Mouse (Mus musculus) urinary bladder, postnatal 36 days (tissue): Measurements from ENCODE around the gene 4930539E08Rik.
A peak's percentile ranks its signal among the peaks of the same experiment; 100 is the strongest.

ENCODE experiments used
- DNase-seq, 2 experiments: peaks; one replicate each; pipeline ENCODE4 v3.0.0; 2022; ENCODE audit warnings: low spot score in 2 of 2, mixed read lengths in 1 of 2

Gene 4930539E08Rik

GRCm38 (mm10) chr17:28930392-28931074 lies 15.4 kb upstream of the 4930539E08Rik start:
- peak; percentile 57 to 88 for DNase-seq

GRCm38 (mm10) chr17:28929369-28929768 lies 14.2 kb upstream of the 4930539E08Rik start:
- no peak for DNase-seq

- no peak for DNase-seq
Measured at GRCm38 (mm10) chr17:28928004-28928403, 12.9 kb upstream of the 4930539E08Rik start.

- peak in 1 of 2 experiments; percentile 40 for DNase-seq
Measured at GRCm38 (mm10) chr17:28926866-28927635, 11.9 kb upstream of the 4930539E08Rik start.

GRCm38 (mm10) chr17:28926380-28926779 lies 11.3 kb upstream of the 4930539E08Rik start:
- peak; percentile 74 to 76 for DNase-seq

- DNase-seq = peak; percentile 30 to 42
Measured at GRCm38 (mm10) chr17:28924957-28925595, 10.0 kb upstream of the 4930539E08Rik start.

GRCm38 (mm10) chr17:28922096-28922495 lies 7.0 kb upstream of the 4930539E08Rik start:
- DNase-seq = no peak

GRCm38 (mm10) chr17:28921086-28921485 lies 6.0 kb upstream of the 4930539E08Rik start:
- no peak for DNase-seq

GRCm38 (mm10) chr17:28916520-28916919 lies 1.4 kb upstream of the 4930539E08Rik start:
- no peak for DNase-seq

GRCm38 (mm10) chr17:28913940-28914339 lies 1.2 kb downstream of the 4930539E08Rik start:
- DNase-seq = no peak

- peak in 1 of 2 experiments; percentile 57 for DNase-seq
Measured at GRCm38 (mm10) chr17:28913200-28913599, 1.9 kb downstream of the 4930539E08Rik start.

- no peak for DNase-seq
Measured at GRCm38 (mm10) chr17:28910139-28910538, 5.0 kb downstream of the 4930539E08Rik start.

- DNase-seq = peak; percentile 35 to 39
Measured at GRCm38 (mm10) chr17:28909252-28909941, 5.7 kb downstream of the 4930539E08Rik start.

GRCm38 (mm10) chr17:28907959-28908358 lies 7.2 kb downstream of the 4930539E08Rik start:
- no peak for DNase-seq

GRCm38 (mm10) chr17:28905377-28905916 lies 9.7 kb downstream of the 4930539E08Rik start:
- no peak for DNase-seq

- peak; percentile 54 to 69 for DNase-seq
Measured at GRCm38 (mm10) chr17:28904546-28905376, 10.4 kb downstream of the 4930539E08Rik start.

- no peak for DNase-seq
Measured at GRCm38 (mm10) chr17:28901559-28901958, 13.6 kb downstream of the 4930539E08Rik start.

GRCm38 (mm10) chr17:28899427-28899826 lies 15.7 kb downstream of the 4930539E08Rik start:
- DNase-seq = no peak

GRCm38 (mm10) chr17:28898249-28898648 lies 16.9 kb downstream of the 4930539E08Rik start:
- DNase-seq = no peak

GRCm38 (mm10) chr17:28897817-28898216 lies 17.3 kb downstream of the 4930539E08Rik start:
- DNase-seq = no peak
